10 mouse cellular contexts compared by ENCODE assay signal in genomic region chr6:146402905-146403642, GRCm38 (mm10).
DNase-seq lines count a peak whose midpoint lies in the region; ATAC-seq and TF ChIP-seq lines count a peak whose summit lies in the region.
"Had no signal": no experiment of that assay in that cellular context is flagged by ENCODE, and none has a peak within 500 bp of the region (broad histone marks: within the 10 kb centered on the region; RNA-seq: fewer than 3 reads in every experiment).

No protein-coding gene starts in this region.

- ATAC-seq in lung, embryonic 16.5 days (ENCODE audit: low read depth), result peak; percentile 41
- ATAC-seq in lung, postnatal 0 days, result no peak; the same call in 1 of the 2 replicates
- no peak for ATAC-seq in intestine, postnatal 0 days

- H3K27ac ChIP-seq in lung, embryonic 16.5 days (ENCODE audit: low read length), result no peak overlapping the region
- no peak overlapping the region for H3K27ac ChIP-seq in lung, postnatal 0 days (ENCODE audit: low read length)
- no peak overlapping the region for H3K27ac ChIP-seq in intestine, postnatal 0 days (ENCODE audit: low read depth, low read length)

- H3K9me3 ChIP-seq in lung, embryonic 16.5 days (ENCODE audit: control insufficient read depth, low read length), result no peaks in the 10 kb centered on the region
- no peaks in the 10 kb centered on the region for H3K9me3 ChIP-seq in lung, postnatal 0 days (ENCODE audit: low read length)
- no peaks in the 10 kb centered on the region for H3K9me3 ChIP-seq in intestine, postnatal 0 days (ENCODE audit: control insufficient read depth)

- peak; percentile 26 to 43 for DNase-seq in adrenal gland, adult (ENCODE audit: inconsistent age in 2 of 2, low spot score in 1 of 2)
- no peak for DNase-seq in adrenal gland, adult 18-20 months (ENCODE audit: low spot score in 2 of 2)
- DNase-seq in lung, postnatal 0 days (ENCODE audit: low spot score), result no peak
- DNase-seq in right cerebral cortex, postnatal 14 days, result peak; percentile 22
- DNase-seq in embryo, embryonic 10 days (ENCODE audit: low spot score), result no peak
- DNase-seq in embryo, embryonic 9.5 days (ENCODE audit: extremely low spot score), result no peak
- DNase-seq: cerebellum, adult 8-10 months; retina, postnatal 1 day had no signal

- WGBS in lung, embryonic 16.5 days, result 26% methylated on average over 6 of the region's 6 CpGs
- 34% methylated on average over 5 of the region's 6 CpGs for WGBS in lung, postnatal 0 days
- WGBS in intestine, postnatal 0 days, result 38% methylated on average over 6 of the region's 6 CpGs

- TF ChIP-seq EP300 in lung, postnatal 0 days (IDR thresholded peaks at IDR 0.05), result no peak

- H3K27me3 ChIP-seq in lung, embryonic 16.5 days (ENCODE audit: control insufficient read depth, insufficient read depth, low read depth, low read length), result no peaks in the 10 kb centered on the region
- H3K27me3 ChIP-seq in lung, postnatal 0 days (replicated peaks; ENCODE audit: insufficient read depth, low read length), result no peaks in the 10 kb centered on the region
- 0 out of 2 replicates have a peak, but pooled peaks cover 3% of the 10 kb centered on the region for H3K27me3 ChIP-seq in intestine, postnatal 0 days (replicated peaks; ENCODE audit: control insufficient read depth, insufficient read depth, low read length)

- no peak overlapping the region for H3K4me3 ChIP-seq in lung, embryonic 16.5 days (ENCODE audit: low read length)
- H3K4me3 ChIP-seq in lung, postnatal 0 days (ENCODE audit: low read depth, low read length), result no peak overlapping the region
- no peak overlapping the region for H3K4me3 ChIP-seq in intestine, postnatal 0 days (ENCODE audit: low read depth, low read length)

- no peak for TF ChIP-seq CTCF in lung, postnatal 0 days (IDR thresholded peaks at IDR 0.05)
- 0 out of 2 replicates have a peak, but pooled peaks have one; percentile 2 for TF ChIP-seq CTCF in intestine, postnatal 0 days (IDR thresholded peaks at IDR 0.05; ENCODE audit: low read depth)

- no peak overlapping the region for H3K9ac ChIP-seq in lung, embryonic 16.5 days (ENCODE audit: low read length)
- no peak overlapping the region for H3K9ac ChIP-seq in lung, postnatal 0 days (replicated peaks; ENCODE audit: low read depth)
- no peak overlapping the region for H3K9ac ChIP-seq in intestine, postnatal 0 days (ENCODE audit: low read depth, low read length)

- no peak overlapping the region for H3K4me2 ChIP-seq in lung, embryonic 16.5 days (ENCODE audit: low read depth, low read length)
- no peak overlapping the region for H3K4me2 ChIP-seq in lung, postnatal 0 days (replicated peaks; ENCODE audit: low read depth, low read length)
- no peak overlapping the region for H3K4me2 ChIP-seq in intestine, postnatal 0 days (replicated peaks; ENCODE audit: low read depth)

- no peaks in the 10 kb centered on the region for H3K36me3 ChIP-seq in lung, embryonic 16.5 days (ENCODE audit: control insufficient read depth, insufficient read depth, low read length)
- H3K36me3 ChIP-seq in lung, postnatal 0 days (ENCODE audit: insufficient read depth, low read length), result no peaks in the 10 kb centered on the region
- no peaks in the 10 kb centered on the region; the same call in 1 of the 2 replicates for H3K36me3 ChIP-seq in intestine, postnatal 0 days (ENCODE audit: control insufficient read depth, insufficient read depth)

- H3K4me1 ChIP-seq in lung, embryonic 16.5 days (replicated peaks; ENCODE audit: control insufficient read depth, insufficient read depth, low read length), result peaks cover 3% of the 10 kb centered on the region
- H3K4me1 ChIP-seq in lung, postnatal 0 days (ENCODE audit: insufficient read depth, low read depth, low read length), result no peaks in the 10 kb centered on the region
- no peaks in the 10 kb centered on the region for H3K4me1 ChIP-seq in intestine, postnatal 0 days (replicated peaks; ENCODE audit: control insufficient read depth, insufficient read depth, low read length)

Comparison
In these comparisons a context has a peak if more than half of its experiments do, and no peak if none do; other contexts are left out.
1. DNase-seq: peak in adrenal gland, adult (2 of 2) and right cerebral cortex, postnatal 14 days (single experiment); none in adrenal gland, adult 18-20 months (0 of 2), lung, postnatal 0 days (single experiment), embryo, embryonic 10 days (single experiment) and embryo, embryonic 9.5 days (single experiment).